ENCODE assay signal across 27 mouse cellular contexts in the genomic region with DNA sequence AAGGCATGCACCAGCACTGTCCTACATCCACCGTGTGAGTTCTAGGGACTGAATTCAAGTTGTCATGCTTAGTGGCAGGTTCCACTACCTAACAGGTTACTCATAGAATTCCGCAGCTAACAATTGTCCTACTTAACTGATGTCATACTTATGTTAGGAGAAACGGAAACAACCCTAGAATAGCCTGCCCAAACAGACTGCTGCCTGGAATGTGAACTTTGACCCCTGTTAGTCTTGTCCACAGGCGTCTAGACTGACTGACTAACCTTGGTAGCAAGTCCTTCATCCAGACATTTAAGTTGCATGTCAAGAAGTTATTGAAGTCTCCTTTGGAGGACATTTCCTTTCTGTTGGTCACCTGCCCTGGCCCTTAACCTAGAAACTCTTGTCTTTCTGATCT.
DNase-seq lines count a peak whose midpoint lies in the region; ATAC-seq and TF ChIP-seq lines count a peak whose summit lies in the region.
"Had no signal": no experiment of that assay in that cellular context is flagged by ENCODE, and none has a peak within 500 bp of the region (broad histone marks: within the 10 kb centered on the region; RNA-seq: fewer than 3 reads in every experiment).

No protein-coding gene starts in this region.

- no peaks in the 10 kb centered on the region for H3K9me3 ChIP-seq in kidney, embryonic 16.5 days (ENCODE audit: low read length)
- no peaks in the 10 kb centered on the region for H3K9me3 ChIP-seq in liver, embryonic 11.5 days (ENCODE audit: control insufficient read depth, low read length)
- no peaks in the 10 kb centered on the region for H3K9me3 ChIP-seq in intestine, embryonic 15.5 days
- H3K9me3 ChIP-seq: embryonic facial prominence, embryonic 13.5 days; forebrain, embryonic 10.5 days; heart, embryonic 12.5 days; hindbrain, embryonic 13.5 days; midbrain, embryonic 10.5 days; midbrain, embryonic 15.5 days; neural tube, embryonic 15.5 days had no signal

- WGBS in kidney, embryonic 16.5 days: 52% methylated on average over 4 of the region's 4 CpGs
- 52% methylated on average over 4 of the region's 4 CpGs for WGBS in liver, adult 2 months
- 65% methylated on average over 4 of the region's 4 CpGs for WGBS in liver, embryonic 11.5 days
- 42% methylated on average over 4 of the region's 4 CpGs for WGBS in intestine, embryonic 15.5 days

- no peak overlapping the region for H3K27ac ChIP-seq in kidney, embryonic 16.5 days (ENCODE audit: low read length)
- no peak overlapping the region for H3K27ac ChIP-seq in liver, adult 2 months (replicated peaks; ENCODE audit: insufficient read depth, low read depth, low read length)
- no peak overlapping the region for H3K27ac ChIP-seq in liver, embryonic 11.5 days (ENCODE audit: low read depth, low read length)
- H3K27ac ChIP-seq in intestine, embryonic 15.5 days: no peak overlapping the region
- H3K27ac ChIP-seq: embryonic facial prominence, embryonic 13.5 days; forebrain, embryonic 10.5 days; heart, adult 2 months; hindbrain, embryonic 13.5 days; midbrain, embryonic 10.5 days; midbrain, embryonic 15.5 days; neural tube, embryonic 15.5 days had no signal

- no peak for ATAC-seq in kidney, embryonic 16.5 days (ENCODE audit: low FRiP score, low TSS enrichment)
- ATAC-seq in liver, embryonic 11.5 days (replicated peaks; ENCODE audit: low FRiP score): no peak
- 0 out of 2 replicates have a peak, but pooled peaks have one; percentile 41 for ATAC-seq in intestine, embryonic 15.5 days
- ATAC-seq: forebrain, embryonic 16.5 days; midbrain, embryonic 15.5 days had no signal

- DNase-seq in kidney, adult 8-10 months: peak; percentile 47 to 68
- DNase-seq in liver, adult 2 months (ENCODE audit: extremely low read depth, low read depth, low spot score): peak; percentile 59
- DNase-seq in liver, embryonic 11.5 days (ENCODE audit: low spot score): no peak
- peak; percentile 69 for DNase-seq in yolk sac, embryonic 10.5 days (ENCODE audit: low spot score)
- DNase-seq in urinary bladder, postnatal 36 days (ENCODE audit: low spot score in 2 of 2): no peak
- DNase-seq: adrenal gland, adult 8-10 months; B cell, adult 2 months; cerebellum, adult 9-10 months; cerebellum, postnatal 36 days; heart, adult 2 months; heart, postnatal 4 days; layer of hippocampus, adult 9-11 months; liver; lung, postnatal 10 days; retina, postnatal 1 day; right cerebral cortex, postnatal 14 days; thymus, postnatal 4 days had no signal

- H3K79me2 ChIP-seq in liver, adult 2 months (ENCODE audit: control insufficient read depth, insufficient read depth, low read length): no peaks in the 10 kb centered on the region

- no peak overlapping the region for H3K9ac ChIP-seq in kidney, embryonic 16.5 days (replicated peaks; ENCODE audit: low read length)
- H3K9ac ChIP-seq in liver, adult 2 months (ENCODE audit: low read depth, low read length): no peak overlapping the region
- no peak overlapping the region for H3K9ac ChIP-seq in liver, embryonic 11.5 days (ENCODE audit: low read depth, low read length)
- H3K9ac ChIP-seq in intestine, embryonic 15.5 days: no peak overlapping the region
- H3K9ac ChIP-seq: embryonic facial prominence, embryonic 13.5 days; heart, embryonic 12.5 days; hindbrain, embryonic 13.5 days; midbrain, embryonic 15.5 days; neural tube, embryonic 15.5 days had no signal

- no peak overlapping the region for H3K4me2 ChIP-seq in kidney, embryonic 16.5 days (replicated peaks; ENCODE audit: low read depth, low read length)
- no peak overlapping the region for H3K4me2 ChIP-seq in liver, embryonic 11.5 days
- H3K4me2 ChIP-seq in intestine, embryonic 15.5 days (replicated peaks): no peak overlapping the region
- H3K4me2 ChIP-seq: embryonic facial prominence, embryonic 13.5 days; heart, embryonic 12.5 days; hindbrain, embryonic 13.5 days; midbrain, embryonic 15.5 days; neural tube, embryonic 15.5 days had no signal

- no peak for TF ChIP-seq CTCF in liver, adult 2 months (IDR thresholded peaks at IDR 0.05; ENCODE audit: low read depth, low read length)

- no peaks in the 10 kb centered on the region for H3K36me3 ChIP-seq in kidney, embryonic 16.5 days (ENCODE audit: insufficient read depth, low read length)
- H3K36me3 ChIP-seq in liver, adult 2 months (ENCODE audit: control insufficient read depth, insufficient read depth, low read length): no peaks in the 10 kb centered on the region
- no peaks in the 10 kb centered on the region for H3K36me3 ChIP-seq in liver, embryonic 11.5 days (ENCODE audit: control insufficient read depth, insufficient read depth, low read length)
- H3K36me3 ChIP-seq in intestine, embryonic 15.5 days: no peaks in the 10 kb centered on the region
- H3K36me3 ChIP-seq: embryonic facial prominence, embryonic 13.5 days; forebrain, embryonic 10.5 days; heart, embryonic 12.5 days; hindbrain, embryonic 13.5 days; midbrain, embryonic 10.5 days; midbrain, embryonic 15.5 days; neural tube, embryonic 15.5 days had no signal

- no peak for TF ChIP-seq POLR2A in liver, adult 2 months (IDR thresholded peaks at IDR 0.05; ENCODE audit: extremely low read depth, insufficient read depth, low read length)

- peaks cover 20% of the 10 kb centered on the region for H3K4me1 ChIP-seq in kidney, embryonic 16.5 days (ENCODE audit: insufficient read depth, low read length)
- H3K4me1 ChIP-seq in liver, adult 2 months (ENCODE audit: control insufficient read depth, insufficient read depth, low read length): peaks cover 3% of the 10 kb centered on the region; the same call in 1 of the 2 replicates
- no peaks in the 10 kb centered on the region for H3K4me1 ChIP-seq in liver, embryonic 11.5 days (replicated peaks; ENCODE audit: control insufficient read depth, insufficient read depth, low read length)
- no peaks in the 10 kb centered on the region for H3K4me1 ChIP-seq in intestine, embryonic 15.5 days (replicated peaks)
- H3K4me1 ChIP-seq: hindbrain, embryonic 13.5 days; midbrain, embryonic 15.5 days; neural tube, embryonic 15.5 days had no signal

- H3K27me3 ChIP-seq in kidney, embryonic 16.5 days (ENCODE audit: insufficient read depth, low read length): no peaks in the 10 kb centered on the region
- no peaks in the 10 kb centered on the region for H3K27me3 ChIP-seq in liver, adult 2 months (ENCODE audit: control insufficient read depth, insufficient read depth, low read length)
- no peaks in the 10 kb centered on the region; the same call in none of the 2 replicates for H3K27me3 ChIP-seq in liver, embryonic 11.5 days (replicated peaks; ENCODE audit: control insufficient read depth, insufficient read depth, low read length)
- no peaks in the 10 kb centered on the region for H3K27me3 ChIP-seq in intestine, embryonic 15.5 days (replicated peaks)
- H3K27me3 ChIP-seq: embryonic facial prominence, embryonic 13.5 days; heart, embryonic 12.5 days; hindbrain, embryonic 13.5 days; midbrain, embryonic 15.5 days; neural tube, embryonic 15.5 days had no signal

- no peak overlapping the region for H3K4me3 ChIP-seq in kidney, embryonic 16.5 days (ENCODE audit: low read length)
- no peak overlapping the region for H3K4me3 ChIP-seq in liver, adult 2 months (ENCODE audit: insufficient read depth, low read depth, low read length)
- H3K4me3 ChIP-seq in liver, embryonic 11.5 days (ENCODE audit: low read depth, low read length): no peak overlapping the region
- no peak overlapping the region for H3K4me3 ChIP-seq in intestine, embryonic 15.5 days (replicated peaks)
- H3K4me3 ChIP-seq: embryonic facial prominence, embryonic 13.5 days; forebrain, embryonic 10.5 days; heart, adult 2 months; heart, embryonic 12.5 days; hindbrain, embryonic 13.5 days; midbrain, embryonic 10.5 days; midbrain, embryonic 15.5 days; neural tube, embryonic 15.5 days had no signal

Comparison
In these comparisons a context has a peak if more than half of its experiments do, and no peak if none do; other contexts are left out.
1. DNase-seq: peak in kidney, adult 8-10 months (2 of 2), liver, adult 2 months (single experiment) and yolk sac, embryonic 10.5 days (single experiment); none in liver, embryonic 11.5 days (single experiment) and urinary bladder, postnatal 36 days (0 of 2).